Mouse (Mus musculus) heart, embryonic 16.5 days (tissue): ENCODE data around the gene Klhl18. TPM values are rescaled to one million over a fixed set of nuclear protein-coding genes. Genes with fewer than 3 reads are reported as not detected.

Experiments
- ATAC-seq: fragments of 200-750 bp; cut with Nextera tagmentation; replicated peaks from 2 replicates; pipeline ENCODE4 v1.8.0; 2017; ENCODE audit warnings: moderate number of reproducible peaks; ENCODE audit not compliant: insufficient read depth, low FRiP score; ENCODE audit errors: extremely low read depth
- H3K27ac ChIP-seq: fragments of 300-500 bp; sonication (generic); 2 replicates; pipeline ENCODE4 v1.5.1; 2014; ENCODE audit warnings: mild to moderate bottlenecking, low read length, control low read depth, moderate library complexity
- H3K27me3 ChIP-seq: fragments of 300-500 bp; sonication (generic); 2 replicates; pipeline ENCODE4 v1.6.1; 2014; ENCODE audit warnings: low read length, mixed read lengths; ENCODE audit not compliant: control insufficient read depth, insufficient read depth
- H3K36me3 ChIP-seq: fragments of 300-500 bp; sonication (generic); 2 replicates; pipeline ENCODE4 v1.6.1; 2014; ENCODE audit not compliant: control insufficient read depth, insufficient read depth
- H3K4me1 ChIP-seq: fragments of 300-500 bp; sonication (generic); 2 replicates; pipeline ENCODE4 v1.6.1; 2014; ENCODE audit warnings: low read length, mixed read lengths; ENCODE audit not compliant: control insufficient read depth, insufficient read depth
- H3K4me2 ChIP-seq: fragments of 300-500 bp; sonication (generic); 2 replicates; pipeline ENCODE4 v1.6.1; 2014; ENCODE audit warnings: low read depth, mild to moderate bottlenecking, control low read depth, low read length
- H3K4me3 ChIP-seq: fragments of 300-500 bp; sonication (generic); 2 replicates; pipeline ENCODE4 v1.5.1; 2014; ENCODE audit warnings: mild to moderate bottlenecking, control low read depth, low read length
- H3K9ac ChIP-seq: fragments of 300-500 bp; sonication (generic); 2 replicates; pipeline ENCODE4 v1.6.1; 2014; ENCODE audit warnings: low read length, control low read depth
- H3K9me3 ChIP-seq: fragments of 300-500 bp; sonication (generic); replicated peaks from 2 replicates; pipeline ENCODE4 v1.6.1; 2016; ENCODE audit warnings: low read length; ENCODE audit not compliant: control insufficient read depth
- WGBS: fragments of 180-500 bp; shearing (Covaris S2); extraction: QIAGEN DNeasy Blood & Tissue Kit; methylation state at CpG from one replicate; pipeline ENCODE4 v1.1.7; 2014; 5-methylcytosine and 5-hydroxymethylcytosine counted together
- polyA plus RNA-seq: library from polyadenylated mRNA; unstranded; fragments of >200 nt; fragmentation: Nextera tagmentation; extraction: Ambion mirVana; gene quantifications from 2 replicates; pipeline ENCODE4 v1.2.1, GENCODE M21; 2015

Klhl18 gene
- polyA plus RNA-seq, 1 experiment from 2014 or later = 10.2 TPM

DNA sequence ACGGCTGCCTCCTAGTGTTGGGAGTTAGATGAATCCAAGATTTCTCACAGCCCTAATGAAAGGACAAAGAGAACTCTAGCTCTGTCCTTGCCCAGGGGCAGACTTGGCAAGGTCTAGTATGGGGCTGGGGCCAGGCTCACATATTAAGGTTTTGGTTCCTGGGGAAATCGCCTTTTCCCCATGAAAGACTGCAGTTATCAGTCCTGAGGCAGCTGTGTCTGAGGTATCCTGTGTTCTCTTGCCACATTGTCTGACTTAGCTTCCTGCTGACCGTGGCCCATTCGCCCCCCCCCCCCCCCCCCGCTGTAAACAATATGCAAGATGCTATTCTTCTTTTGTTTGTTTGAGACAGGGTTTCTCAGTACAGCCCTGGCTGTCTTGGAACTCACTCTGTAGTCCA lies 36.4 kb downstream of the Klhl18 start:
- Histone ChIP-seq H3K27me3 (no peaks in the 10 kb centered on the region), H3K4me3 (no peak overlapping the region), H3K4me1 (no peaks in the 10 kb centered on the region), H3K36me3 (peaks cover 10% of the 10 kb centered on the region), H3K9me3 (no peaks in the 10 kb centered on the region), H3K4me2 (no peak overlapping the region), H3K27ac (no peak overlapping the region), H3K9ac (no peak overlapping the region)
- WGBS = 53% methylated on average over 2 of the region's 5 CpGs
- no peak for ATAC-seq

DNA sequence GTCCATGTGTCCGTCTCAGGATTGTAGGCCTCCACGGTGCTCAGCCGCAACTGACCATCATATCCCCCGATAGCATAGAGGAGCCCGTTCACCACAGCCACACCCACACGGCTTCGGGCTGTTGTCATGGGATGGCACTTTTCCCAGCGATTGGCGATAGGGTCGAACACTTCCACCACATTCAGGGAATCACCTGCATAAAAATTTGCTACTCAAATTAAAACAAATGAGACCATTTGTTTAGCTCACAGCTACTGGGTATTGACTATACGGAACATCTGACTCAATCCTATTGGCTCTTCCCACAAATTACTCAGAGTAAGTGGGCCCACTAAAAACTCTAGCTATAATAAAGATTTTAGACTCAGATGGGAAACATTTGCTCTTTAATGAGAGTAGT lies 40.5 kb downstream of the Klhl18 start:
- Histone ChIP-seq H3K27me3 (no peaks in the 10 kb centered on the region), H3K4me1 (no peaks in the 10 kb centered on the region), H3K9ac (no peak overlapping the region), H3K4me2 (no peak overlapping the region), H3K9me3 (no peaks in the 10 kb centered on the region), H3K4me3 (no peak overlapping the region), H3K27ac (no peak overlapping the region), H3K36me3 (peaks cover 5% of the 10 kb centered on the region; the same call in 1 of the 2 replicates)
- WGBS = 93% methylated on average over 11 of the region's 11 CpGs
- ATAC-seq = no peak

GRCm38 (mm10) chr9:110433045-110433444 lies 43.4 kb downstream of the Klhl18 start:
- no peak overlapping the region for H3K9ac ChIP-seq
- no peaks in the 10 kb centered on the region for H3K4me1 ChIP-seq
- H3K27ac ChIP-seq = no peak overlapping the region
- whole genome bisulfite sequencing = 95% methylated on average over 2 of the region's 2 CpGs
- H3K27me3 ChIP-seq = no peaks in the 10 kb centered on the region
- H3K9me3 ChIP-seq = no peaks in the 10 kb centered on the region
- no peak overlapping the region for H3K4me3 ChIP-seq
- H3K4me2 ChIP-seq = no peak overlapping the region
- no peak for ATAC-seq
- peaks cover 5% of the 10 kb centered on the region; the same call in 1 of the 2 replicates for H3K36me3 ChIP-seq

GRCm38 (mm10) chr9:110431241-110431640 lies 45.3 kb downstream of the Klhl18 start:
- H3K4me1 ChIP-seq = no peaks in the 10 kb centered on the region
- H3K4me2 ChIP-seq = no peak overlapping the region
- no peaks in the 10 kb centered on the region for H3K27me3 ChIP-seq
- H3K4me3 ChIP-seq = no peak overlapping the region
- no peak overlapping the region for H3K27ac ChIP-seq
- peaks cover 8% of the 10 kb centered on the region; the same call in 1 of the 2 replicates for H3K36me3 ChIP-seq
- no peak overlapping the region for H3K9ac ChIP-seq
- 69% methylated on average over 8 of the region's 8 CpGs for WGBS
- no peaks in the 10 kb centered on the region for H3K9me3 ChIP-seq
- ATAC-seq = no peak

DNA sequence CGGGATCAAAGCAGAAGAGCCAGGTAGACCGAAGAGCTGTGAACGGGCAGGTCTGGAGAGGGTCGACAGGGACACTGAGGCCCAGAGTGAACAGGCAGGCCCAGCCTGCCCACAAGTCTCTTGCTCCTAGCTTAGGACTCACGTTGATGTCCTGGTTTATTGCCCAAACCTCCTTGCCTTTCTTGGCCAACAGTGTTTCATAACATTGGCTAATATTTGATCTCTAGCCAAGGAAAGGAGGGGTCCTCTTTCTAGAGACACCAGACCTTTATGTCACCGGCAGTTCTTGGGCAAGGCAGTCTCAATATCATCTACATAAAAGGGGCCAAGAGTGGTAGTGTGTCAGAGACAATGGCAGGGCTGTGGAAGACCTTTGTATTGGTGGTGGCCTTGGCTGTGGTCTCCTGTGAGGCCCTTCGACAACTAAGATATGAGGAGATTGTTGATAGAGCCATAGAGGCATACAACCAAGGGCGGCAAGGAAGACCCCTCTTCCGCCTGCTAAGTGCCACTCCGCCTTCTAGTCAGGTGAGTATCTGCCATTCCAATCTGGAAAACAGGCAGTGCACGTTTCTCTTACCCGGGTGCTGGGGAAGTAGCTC lies 56.9 kb downstream of the Klhl18 start, which contains the start of gene Ngp:
Gene Ngp (plus strand): TSS at position 237 of the 602 bp plus-strand sequence.
- Histone ChIP-seq H3K4me1 (no peaks in the 10 kb centered on the region), H3K9me3 (no peaks in the 10 kb centered on the region), H3K27ac (no peak within 1 kb of the TSS), H3K36me3 (no peaks in the 10 kb centered on the region), H3K9ac (no peak within 1 kb of the TSS), H3K27me3 (no peaks in the 10 kb centered on the region), H3K4me3 (no peak within 1 kb of the TSS), H3K4me2 (no peak within 1 kb of the TSS)
- 84% methylated on average over 12 of the region's 12 CpGs for WGBS
- ATAC-seq = no peak

DNA sequence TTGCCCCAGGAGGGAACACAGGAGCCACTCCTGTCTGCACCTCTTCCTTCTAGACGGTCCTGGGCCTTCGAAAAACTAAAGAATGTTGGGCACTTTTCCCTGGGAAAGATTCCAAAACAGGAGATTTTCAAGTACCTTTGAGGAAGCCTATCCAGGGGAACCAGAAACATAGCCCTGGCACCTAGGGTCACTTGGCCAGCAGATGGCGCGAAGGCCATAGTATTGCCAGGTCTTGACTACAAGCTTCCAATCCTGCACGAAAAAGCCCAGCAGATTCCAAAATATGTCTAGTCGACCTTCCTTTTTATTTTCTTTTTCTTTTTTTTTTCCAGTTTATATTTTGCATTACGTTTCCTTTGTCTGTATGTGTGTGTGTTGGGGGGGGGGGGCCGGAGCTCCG lies 62.7 kb downstream of the Klhl18 start:
- H3K9ac ChIP-seq = no peak overlapping the region
- WGBS = 45% methylated on average over 9 of the region's 9 CpGs

GRCm38 (mm10) chr9:110412926-110413325 lies 63.6 kb downstream of the Klhl18 start:
- WGBS = 74% methylated on average over 7 of the region's 7 CpGs
- no peak for ATAC-seq
- H3K9ac ChIP-seq = no peak overlapping the region
- H3K4me2 ChIP-seq = no peak overlapping the region
- no peaks in the 10 kb centered on the region for H3K27me3 ChIP-seq
- no peaks in the 10 kb centered on the region for H3K36me3 ChIP-seq
- H3K9me3 ChIP-seq = no peaks in the 10 kb centered on the region
- H3K4me1 ChIP-seq = peaks cover 2% of the 10 kb centered on the region; the same call in 1 of the 2 replicates
- H3K4me3 ChIP-seq = no peak overlapping the region
- H3K27ac ChIP-seq = no peak overlapping the region

More for the DNA sequence above, 62.7 kb downstream of the Klhl18 start:
- no peak; the same call in 1 of the 2 replicates for ATAC-seq
- Histone ChIP-seq H3K4me1 (peaks cover 2% of the 10 kb centered on the region; the same call in 1 of the 2 replicates), H3K36me3 (no peaks in the 10 kb centered on the region), H3K4me3 (no peak overlapping the region), H3K9me3 (no peaks in the 10 kb centered on the region), H3K4me2 (no peak overlapping the region), H3K27ac (no peak overlapping the region), H3K27me3 (no peaks in the 10 kb centered on the region)

DNA sequence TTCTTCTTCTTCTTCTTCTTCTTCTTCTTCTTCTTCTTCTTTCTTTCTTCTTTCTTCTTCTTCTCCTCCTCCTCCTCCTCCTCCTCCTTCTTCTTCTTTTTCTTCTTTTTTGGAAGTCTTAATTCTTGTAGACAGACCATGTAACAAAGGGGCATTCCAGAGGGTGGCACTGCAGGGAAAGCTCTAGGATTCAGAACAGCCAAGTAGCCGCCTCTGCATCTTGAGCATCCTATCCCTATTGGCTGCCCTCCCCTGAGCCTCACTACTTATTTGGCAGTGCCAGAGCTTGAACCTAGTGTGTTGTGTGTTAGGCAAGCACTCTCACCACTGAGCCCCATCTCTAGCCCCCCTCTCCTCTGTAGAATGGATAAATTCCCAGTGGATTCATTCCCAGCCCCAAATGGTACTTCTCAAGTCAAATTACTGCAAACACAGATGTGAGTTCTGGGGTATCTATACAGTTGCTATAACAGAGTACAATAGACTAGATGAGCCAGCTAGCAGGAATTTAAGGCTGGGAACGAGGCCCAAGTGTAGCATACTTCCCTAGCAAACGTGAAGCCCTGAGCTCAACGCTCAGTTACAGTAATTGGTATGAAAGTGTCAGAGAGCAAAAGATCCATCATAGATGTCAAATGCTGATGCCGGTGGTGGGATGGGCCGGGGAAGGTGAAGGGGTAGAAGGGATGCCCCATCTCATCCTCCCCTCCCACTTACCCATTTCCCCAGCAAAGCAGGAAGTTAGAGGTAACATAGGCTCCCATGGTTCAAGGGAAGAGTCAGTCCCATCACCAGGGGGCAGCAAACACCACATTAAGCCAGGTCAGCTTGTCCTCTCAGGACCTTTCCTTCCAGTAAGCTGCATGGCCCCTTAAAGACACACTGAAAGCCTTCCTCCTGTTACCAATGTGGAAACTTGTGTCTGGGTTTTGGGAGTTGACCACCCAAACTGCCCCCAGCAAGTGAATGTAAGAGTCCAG lies 65.3 kb downstream of the Klhl18 start:
- Histone ChIP-seq H3K9ac (no peak overlapping the region), H3K4me2 (no peak overlapping the region), H3K27me3 (no peaks in the 10 kb centered on the region), H3K36me3 (no peaks in the 10 kb centered on the region), H3K9me3 (no peaks in the 10 kb centered on the region), H3K4me1 (peaks cover 9% of the 10 kb centered on the region), H3K4me3 (no peak overlapping the region), H3K27ac (no peak overlapping the region)
- ATAC-seq = no peak
- 32% methylated on average over 6 of the region's 6 CpGs for WGBS
